Mouse (Mus musculus): Measurements from ENCODE around the gene Fcgr4.

The Fcgr4 gene

DNA sequence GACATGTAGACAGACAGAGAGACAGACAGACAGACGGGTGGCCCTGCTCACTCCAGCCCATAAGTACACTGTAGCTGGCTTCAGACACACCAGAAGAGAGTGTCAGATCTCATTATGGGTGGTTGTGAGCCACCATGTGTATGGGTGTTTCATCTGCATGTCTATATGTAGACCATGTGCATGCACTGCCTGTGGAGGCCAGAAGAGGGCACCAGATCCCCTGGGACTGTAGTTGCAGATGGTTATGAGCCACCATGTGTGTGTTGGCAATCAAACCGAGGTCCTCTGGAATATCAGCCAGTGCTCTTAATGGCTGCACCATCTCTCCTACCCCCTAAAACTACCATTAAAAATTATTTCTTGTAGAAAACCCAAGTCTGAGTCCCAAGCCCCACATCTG, 11.8 kb upstream of the Fcgr4 start:
- DNase-seq (ENCODE audit: extremely low spot score, low read depth, low spot score) = no peak

GRCm38 (mm10) chr1:171011733-171012132, 7.0 kb upstream of the Fcgr4 start:
- DNase-seq (ENCODE audit: extremely low spot score, low read depth, low spot score) = no peak

DNA sequence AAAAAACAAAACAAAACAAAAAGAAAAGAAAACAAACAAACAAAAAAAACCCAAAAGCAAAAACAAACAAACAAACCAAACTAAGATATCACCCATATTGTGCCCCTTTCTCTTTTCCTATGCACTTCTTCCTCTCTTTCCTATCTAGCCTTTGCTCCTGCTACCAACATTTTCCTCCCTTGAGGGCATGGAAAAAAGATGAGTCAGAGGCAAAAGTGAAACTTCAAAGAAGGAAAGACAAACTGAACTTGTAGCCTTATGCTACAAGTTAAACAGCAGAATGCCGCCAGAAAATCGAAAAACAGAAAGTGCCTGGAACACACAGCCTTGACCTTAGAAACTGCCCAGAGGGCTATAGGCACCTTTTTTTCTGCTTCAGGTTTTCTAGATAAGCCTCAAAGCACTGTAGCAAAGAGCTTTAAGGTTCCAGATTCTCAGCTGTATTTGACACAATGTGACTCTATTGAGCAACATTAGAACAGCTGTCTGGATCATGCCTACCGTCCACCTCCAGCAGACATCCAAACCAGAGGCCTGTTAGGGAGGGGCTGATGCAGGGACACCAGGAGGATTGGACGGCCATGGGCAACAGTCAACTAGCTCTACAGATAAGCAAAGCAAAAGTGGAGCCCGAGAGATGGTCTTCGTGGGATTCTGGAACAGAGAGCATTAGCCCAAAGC, 1.9 kb upstream of the Fcgr4 start:
- DNase-seq (ENCODE audit: extremely low spot score, low read depth, low spot score) = no peak

DNA sequence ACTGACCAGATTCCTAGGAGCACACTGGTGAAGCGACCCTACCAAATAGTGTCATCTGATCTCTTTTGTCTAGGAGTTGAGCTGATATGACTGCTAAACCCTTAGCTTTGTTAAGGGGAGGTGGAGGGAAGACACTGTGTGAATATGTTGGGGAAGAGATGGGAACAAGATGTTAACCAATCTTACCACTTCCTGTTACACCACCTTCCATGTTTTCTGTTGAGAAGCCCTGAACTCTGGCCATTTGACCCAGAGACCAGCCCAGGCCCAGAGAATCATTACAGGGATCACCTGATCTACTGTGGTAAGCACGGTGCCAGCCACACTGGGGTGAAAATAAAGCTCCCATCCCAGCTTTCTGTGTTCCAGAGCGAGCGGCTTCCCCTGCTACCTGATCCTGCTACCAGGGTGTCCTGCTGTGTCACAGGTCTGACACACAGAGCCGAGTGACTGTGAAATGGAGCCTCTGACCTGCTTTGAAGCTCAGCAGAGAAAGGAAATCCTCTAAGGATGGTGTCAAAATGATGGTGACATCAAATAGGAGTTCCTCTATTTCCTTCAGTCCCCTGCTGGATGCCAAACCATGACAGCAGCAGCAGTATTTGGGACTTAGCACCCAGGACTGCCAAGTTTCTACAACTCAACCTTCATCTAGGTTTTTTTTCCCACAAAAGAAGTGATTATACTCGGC, 1.1 kb upstream of the Fcgr4 start:
- DNase-seq (ENCODE audit: extremely low spot score, low read depth, low spot score) = no peak

DNA sequence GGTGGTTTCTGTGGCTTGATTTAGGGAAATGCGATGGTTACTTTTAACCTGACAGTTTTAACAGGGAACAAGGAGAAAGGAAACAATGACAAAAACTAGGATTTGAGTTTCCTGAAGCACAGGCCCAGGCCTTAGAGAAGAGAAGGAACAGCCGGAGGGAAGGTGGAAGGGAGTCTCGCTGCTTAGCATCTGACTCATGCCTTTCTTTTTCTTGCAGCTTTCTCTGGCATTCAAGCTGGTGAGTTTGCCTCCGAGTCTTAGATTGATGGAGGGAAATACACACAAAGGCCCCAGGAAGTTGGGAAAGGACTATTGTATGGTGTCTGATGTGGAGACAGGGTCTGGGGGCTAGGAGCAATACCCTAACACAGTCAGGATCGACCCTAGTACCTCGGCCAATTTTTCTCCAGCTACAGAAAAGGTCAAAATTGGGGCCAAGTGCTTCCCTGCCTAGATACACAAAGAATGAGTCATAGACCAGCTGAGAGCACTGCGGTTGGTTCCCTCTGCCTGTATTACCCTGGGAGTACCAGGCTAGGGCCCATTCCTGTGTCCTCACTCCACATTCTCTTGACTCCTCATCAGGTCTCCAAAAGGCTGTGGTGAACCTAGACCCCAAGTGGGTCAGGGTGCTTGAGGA, 711 bp downstream of the Fcgr4 start:
- DNase-seq (ENCODE audit: extremely low spot score, low read depth, low spot score) = no peak

DNA sequence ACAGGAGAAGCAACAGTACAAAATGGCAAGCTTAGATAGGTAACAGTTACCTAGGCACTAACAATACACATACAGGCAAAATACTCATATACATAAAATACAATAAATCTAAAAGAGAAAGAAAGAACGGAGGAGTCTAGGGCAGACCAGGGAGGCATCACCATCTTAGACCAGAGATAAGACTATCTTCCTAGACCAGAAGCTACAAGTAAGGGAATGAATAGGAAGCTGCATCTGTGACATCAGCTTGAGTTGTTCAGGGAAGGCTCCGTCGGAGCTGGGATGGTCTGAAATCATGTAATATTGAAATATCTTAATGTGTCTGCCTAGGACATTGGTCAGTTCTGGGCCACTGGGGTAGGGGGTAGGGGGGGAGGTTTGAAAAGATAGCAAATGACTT, 13.0 kb downstream of the Fcgr4 start:
- DNase-seq (ENCODE audit: extremely low spot score, low read depth, low spot score) = no peak

GRCm38 (mm10) chr1:171032691-171033090, 14.0 kb downstream of the Fcgr4 start:
- DNase-seq (ENCODE audit: extremely low spot score, low read depth, low spot score) = no peak

- no peak for DNase-seq (ENCODE audit: extremely low spot score, low read depth, low spot score)
Observed at GRCm38 (mm10) chr1:171033196-171033595, 14.5 kb downstream of the Fcgr4 start.

DNA sequence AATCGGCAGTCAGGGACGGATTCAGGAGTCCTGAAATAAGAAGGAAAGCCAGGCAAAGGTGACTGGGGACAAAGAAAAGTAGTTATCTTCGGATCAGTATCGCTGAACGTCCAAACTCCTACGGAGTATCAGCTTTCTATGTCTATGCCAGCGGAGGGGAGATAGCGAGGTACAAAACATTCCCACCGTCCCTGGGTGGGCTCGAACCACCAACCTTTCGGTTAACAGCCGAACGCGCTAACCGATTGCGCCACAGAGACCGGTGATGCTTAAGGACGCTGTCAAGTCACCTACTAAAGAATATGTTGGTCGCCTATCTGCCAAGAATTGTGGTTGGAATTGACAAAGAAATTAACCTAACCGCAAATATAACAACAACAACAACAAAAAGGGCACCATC, 15.0 kb downstream of the Fcgr4 start:
- peak; percentile 78 for DNase-seq (ENCODE audit: extremely low spot score, low read depth, low spot score)

DNA sequence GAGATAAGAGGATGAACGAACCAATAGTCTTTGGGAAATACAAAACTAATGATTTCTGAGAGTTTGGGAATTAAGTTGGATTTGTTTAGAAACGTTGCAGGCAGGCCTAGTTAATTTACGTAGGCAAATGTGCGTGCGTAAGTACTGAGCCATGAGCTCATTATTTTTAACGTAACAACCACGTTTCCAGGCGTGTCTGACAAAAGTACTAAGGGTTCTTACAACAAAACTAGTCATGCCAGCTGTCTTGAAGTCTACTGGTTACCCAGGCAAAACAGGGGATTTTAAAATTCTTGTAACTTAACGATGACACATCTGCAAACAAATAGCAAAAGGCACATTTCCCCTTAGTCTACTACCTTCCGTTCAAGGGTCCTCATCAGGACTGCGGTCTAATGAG, 15.5 kb downstream of the Fcgr4 start:
- DNase-seq (ENCODE audit: extremely low spot score, low read depth, low spot score) = no peak

- DNase-seq (ENCODE audit: extremely low spot score, low read depth, low spot score) = no peak
Observed at GRCm38 (mm10) chr1:171035611-171036010, 16.9 kb downstream of the Fcgr4 start.

GRCm38 (mm10) chr1:171036550-171037324, 18.0 kb downstream of the Fcgr4 start:
- DNase-seq (ENCODE audit: extremely low spot score, low read depth, low spot score) = peak; percentile 79

DNA sequence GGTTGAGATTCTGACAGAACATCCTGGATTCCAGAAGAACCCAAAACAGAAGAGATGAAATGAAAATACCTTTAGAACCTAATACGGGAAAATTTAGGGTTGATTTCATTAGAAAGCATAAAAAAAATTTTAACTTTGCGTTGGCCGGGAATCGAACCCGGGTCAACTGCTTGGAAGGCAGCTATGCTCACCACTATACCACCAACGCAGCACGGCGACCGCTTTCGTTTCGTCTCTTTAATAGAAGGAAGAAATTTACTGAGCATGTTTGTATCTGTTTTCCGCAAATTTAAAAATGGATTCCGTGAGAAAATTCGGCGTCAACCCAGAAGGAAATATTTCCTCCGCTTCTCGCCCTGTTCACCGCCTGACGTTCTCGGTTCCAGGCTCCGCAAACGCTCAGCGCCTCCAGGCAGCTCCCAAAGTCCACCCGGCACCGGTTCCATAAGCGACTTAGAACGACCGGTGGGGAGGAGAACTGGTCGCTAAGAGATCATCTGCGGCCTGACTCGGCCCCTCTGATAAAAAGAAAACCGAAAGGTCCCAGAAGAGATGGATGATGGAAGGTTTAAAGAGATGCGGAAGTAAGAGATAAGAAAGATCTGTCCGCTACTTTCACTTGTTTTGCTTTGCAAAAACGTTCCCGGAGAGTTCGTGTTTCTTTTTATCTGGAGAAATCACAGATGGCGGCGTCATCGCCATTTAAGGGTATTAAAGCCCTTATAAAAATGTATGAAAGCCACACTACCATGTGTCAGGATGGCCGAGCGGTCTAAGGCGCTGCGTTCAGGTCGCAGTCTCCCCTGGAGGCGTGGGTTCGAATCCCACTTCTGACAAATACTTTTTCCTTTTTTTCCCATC, 19.4 kb downstream of the Fcgr4 start:
- DNase-seq (ENCODE audit: extremely low spot score, low read depth, low spot score) = peak; percentile 91

DNA sequence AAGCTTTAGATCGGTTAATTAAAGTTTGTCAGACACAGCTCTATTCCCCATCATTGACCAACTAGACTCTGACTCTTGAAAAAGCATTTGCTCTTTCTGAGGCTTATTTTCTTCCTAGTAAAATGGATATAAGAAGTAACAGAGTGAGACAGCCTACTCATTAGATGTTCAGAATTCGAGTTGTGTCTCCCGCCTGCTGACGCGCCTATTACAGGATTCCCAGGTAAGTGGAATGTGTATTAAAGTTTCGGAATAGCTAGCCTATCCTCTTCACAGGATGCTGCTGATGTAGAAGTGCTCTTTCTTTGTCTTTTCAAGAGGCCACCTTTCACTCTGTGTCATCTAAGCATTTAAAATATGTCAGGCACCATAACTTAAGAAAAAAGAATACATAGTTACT, 20.4 kb downstream of the Fcgr4 start:
- DNase-seq (ENCODE audit: extremely low spot score, low read depth, low spot score) = no peak

DNA sequence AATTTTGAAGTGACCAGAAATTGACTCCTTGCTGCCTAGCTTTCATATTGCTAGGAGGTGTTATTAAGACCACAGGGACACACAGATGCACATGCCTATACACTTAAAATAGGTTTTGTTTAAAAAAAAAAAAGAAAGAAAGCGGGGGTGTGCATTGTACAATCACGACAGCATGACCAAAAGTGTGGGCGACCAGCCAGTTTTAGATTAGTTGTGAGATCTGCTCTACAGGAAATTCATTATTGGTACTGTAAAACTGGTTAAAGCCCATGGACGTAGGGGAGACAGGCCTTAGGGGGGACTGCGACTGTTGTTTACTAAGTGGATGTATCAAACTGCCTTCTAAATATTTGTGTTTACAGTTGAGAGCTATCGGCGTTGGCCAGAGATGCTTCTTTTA, 21.2 kb downstream of the Fcgr4 start:
- no peak for DNase-seq (ENCODE audit: extremely low spot score, low read depth, low spot score)

- no peak for DNase-seq (ENCODE audit: extremely low spot score, low read depth, low spot score)
Observed at GRCm38 (mm10) chr1:171043594-171044153, 25.0 kb downstream of the Fcgr4 start.

DNA sequence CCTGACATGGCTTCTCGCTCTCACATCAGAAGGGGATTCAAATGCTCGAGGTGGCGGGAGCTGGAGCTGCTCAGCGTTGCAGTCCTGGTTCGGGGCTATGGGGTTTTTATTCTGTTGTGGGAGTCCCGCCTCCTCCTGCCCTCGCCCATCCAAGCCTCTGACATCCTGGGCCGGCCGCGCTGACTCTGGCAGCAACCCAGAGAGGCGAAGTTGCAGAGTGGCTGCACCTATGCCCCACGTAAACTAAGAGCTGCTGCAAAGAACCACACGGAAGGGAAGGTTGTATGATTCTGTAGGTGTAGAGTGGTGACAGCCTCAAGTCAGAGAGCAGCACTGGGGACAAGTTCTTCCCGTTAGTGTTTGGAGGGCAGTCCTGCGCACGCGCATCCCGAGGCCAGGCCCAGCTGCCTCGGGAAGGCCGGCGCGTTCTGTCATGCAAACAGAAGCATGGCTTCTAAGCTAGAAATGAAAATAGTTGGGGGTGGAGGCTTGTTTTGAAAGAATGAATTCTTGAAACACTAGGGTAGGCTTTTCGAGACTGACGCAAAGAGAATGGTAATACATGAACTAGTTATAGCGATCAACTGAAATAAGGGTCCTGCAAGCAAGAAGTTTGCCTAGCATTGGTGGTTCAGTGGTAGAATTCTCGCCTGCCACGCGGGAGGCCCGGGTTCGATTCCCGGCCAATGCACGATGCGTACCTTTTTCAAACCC, 25.8 kb downstream of the Fcgr4 start:
- DNase-seq (ENCODE audit: extremely low spot score, low read depth, low spot score) = peak; percentile 57

- no peak for DNase-seq (ENCODE audit: extremely low spot score, low read depth, low spot score)
Observed at GRCm38 (mm10) chr1:171045079-171045465, 26.4 kb downstream of the Fcgr4 start.

DNA sequence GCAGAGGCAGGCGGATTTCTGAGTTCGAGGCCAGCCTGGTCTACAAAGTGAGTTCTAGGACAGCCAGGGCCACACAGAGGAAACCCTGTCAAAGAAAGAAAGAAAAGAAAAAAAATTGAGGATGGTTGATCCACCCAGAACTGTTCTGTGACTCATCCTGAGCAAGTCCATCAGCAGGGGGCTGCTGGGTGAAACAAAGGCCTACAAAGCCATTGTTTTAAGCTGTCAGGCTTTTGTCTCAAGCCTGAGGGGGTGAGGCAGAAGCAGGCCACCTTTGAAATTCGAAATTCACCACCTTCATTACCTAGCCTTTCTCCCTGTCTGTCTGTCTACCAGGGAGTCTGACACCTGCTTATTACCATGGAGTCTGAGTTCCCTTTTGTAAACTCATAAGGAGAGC, 27.8 kb downstream of the Fcgr4 start:
- no peak for DNase-seq (ENCODE audit: extremely low spot score, low read depth, low spot score)

DNA sequence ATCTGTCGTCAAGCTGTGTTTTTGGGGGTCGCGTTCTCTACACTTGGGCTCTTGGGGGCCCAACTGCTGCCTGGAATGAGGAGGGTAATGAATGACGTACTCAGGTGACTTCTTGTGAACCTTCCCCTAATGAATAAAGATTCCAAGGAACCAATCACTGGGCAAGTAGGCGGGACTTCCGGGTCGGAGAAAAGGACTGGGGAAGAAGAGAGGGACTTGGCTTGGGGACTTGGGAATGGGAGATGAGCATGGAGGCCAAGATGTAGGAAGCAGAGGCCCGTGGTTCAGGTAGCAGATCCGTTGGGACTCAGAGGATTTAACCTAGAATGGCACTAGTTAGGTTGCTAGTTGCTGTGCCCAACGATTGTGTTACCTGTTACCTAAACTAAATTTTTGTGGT, 30.5 kb downstream of the Fcgr4 start:
- DNase-seq (ENCODE audit: extremely low spot score, low read depth, low spot score) = no peak
